Mouse (Mus musculus) bone marrow macrophage, adult 2 months (primary cell): Measurements from ENCODE around the gene Msrb2.

Source experiments
- CTCF ChIP-seq: IDR thresholded peaks from 2 replicates; pipeline ENCODE4 v1.5.1; 2012; ENCODE audit warnings: low read depth, mild to moderate bottlenecking, low read length, moderate library complexity
- POLR2A ChIP-seq: IDR thresholded peaks from 2 replicates; pipeline ENCODE4 v1.6.1; 2012; ENCODE audit warnings: mild to moderate bottlenecking, low read depth, low read length, borderline replicate concordance

DNA sequence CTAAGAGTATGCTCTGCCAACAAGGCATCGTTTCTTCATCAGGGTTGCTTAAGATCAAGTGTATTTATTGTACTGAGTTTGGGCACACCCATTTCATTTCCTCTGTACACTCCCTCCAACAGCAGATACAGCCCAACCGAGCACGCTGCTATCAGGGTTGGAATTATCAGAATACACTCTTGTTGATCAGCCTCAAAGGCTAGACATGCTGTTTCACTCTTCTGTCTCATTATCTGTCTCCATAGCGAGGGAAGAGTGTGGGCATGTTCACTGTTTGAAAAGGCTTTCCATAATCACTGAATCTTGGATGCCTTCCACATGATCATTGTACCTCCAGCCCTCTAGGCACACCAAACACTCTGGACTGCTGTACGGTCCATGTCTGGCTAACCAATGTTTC, 34.2 kb downstream of the Msrb2 start:
- TF ChIP-seq CTCF (no peak), POLR2A (no peak)
